Mouse (Mus musculus) ovary, postnatal 14 days (tissue): Measurements from ENCODE around the gene Ppip5k2.

Source experiments
- DNase-seq: peaks from one replicate; pipeline ENCODE4 v3.0.0; 2022; ENCODE audit warnings: low spot score

Gene Ppip5k2

GRCm38 (mm10) chr1:97660687-97661405 is 109.4 kb downstream of the Ppip5k2 start:
- DNase-seq, result peak; percentile 41

DNA sequence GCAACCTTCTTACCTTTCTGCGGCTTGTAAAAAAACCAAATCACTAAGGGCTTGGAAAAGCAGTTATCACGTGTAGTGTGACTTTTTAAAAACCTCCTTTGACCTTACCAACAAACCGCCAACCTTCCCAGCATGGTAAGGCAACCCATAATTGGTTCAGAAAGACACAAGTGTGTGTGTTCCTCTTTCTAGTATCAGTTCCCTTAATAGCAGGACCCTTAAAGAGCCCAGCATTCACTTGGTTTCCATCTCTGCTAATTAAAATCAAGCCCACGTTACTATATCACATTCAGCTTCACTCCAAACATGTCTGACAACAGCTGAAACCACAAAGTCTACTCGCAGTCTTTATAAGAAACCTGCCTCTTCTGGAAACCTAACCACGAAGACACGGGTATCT is 110.8 kb downstream of the Ppip5k2 start:
- no peak for DNase-seq

DNA sequence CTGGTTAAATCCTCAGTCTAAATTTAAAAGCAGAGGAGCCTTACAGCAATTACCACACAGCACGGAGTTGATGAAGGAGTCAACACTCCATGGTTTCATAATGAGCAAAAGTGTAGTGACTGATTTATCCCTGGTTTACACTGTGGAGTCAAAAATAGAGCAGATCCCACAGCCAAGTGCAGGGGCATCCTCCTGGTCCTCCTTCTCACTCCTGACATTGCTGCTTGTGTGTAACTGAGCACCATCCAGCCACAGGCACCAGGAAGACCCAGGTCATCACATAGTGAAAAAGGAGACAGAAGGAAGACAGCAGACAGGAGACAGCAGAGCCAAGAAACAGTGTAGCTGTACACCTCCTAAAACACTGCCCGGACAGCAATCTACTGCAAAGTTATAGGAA is 112.4 kb downstream of the Ppip5k2 start:
- DNase-seq, result no peak

DNA sequence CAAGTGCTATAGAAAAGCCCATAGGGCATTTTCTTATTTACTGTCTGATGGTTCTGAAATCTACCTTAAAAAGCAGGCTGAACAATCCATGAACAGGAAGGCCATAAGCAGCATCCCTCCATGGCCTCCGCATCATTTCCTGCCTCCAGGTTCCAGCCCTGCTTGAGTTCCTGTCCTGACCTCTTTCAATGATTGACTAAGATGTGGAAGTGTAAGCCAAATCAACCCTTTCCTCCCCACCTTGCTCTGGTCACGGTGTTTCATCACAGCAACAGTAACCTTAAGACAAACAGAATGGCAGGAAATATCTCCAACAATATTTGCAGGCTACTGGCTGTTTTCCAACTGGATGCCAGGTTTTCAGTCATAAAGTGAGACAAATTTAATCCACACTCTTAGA is 113.0 kb downstream of the Ppip5k2 start:
- DNase-seq, result no peak
